Mouse (Mus musculus) urinary bladder, adult 2 months (tissue): Measurements from ENCODE around the gene Mok. TPM values are rescaled to one million over a fixed set of nuclear protein-coding genes. Genes with fewer than 3 reads are reported as not detected.

ENCODE experiments used
- DNase-seq: peaks from one replicate; pipeline ENCODE4 v3.0.0; 2022; ENCODE audit warnings: low spot score
- polyA plus RNA-seq: library from polyadenylated mRNA; depleted of rRNA; stranded (reverse); fragments of >200 nt; gene quantifications from 2 replicates; pipeline ENCODE4 v1.2.3, GENCODE M21; 2012

The Mok gene
- polyA plus RNA-seq, 1 experiment, result 1.2 TPM

DNA sequence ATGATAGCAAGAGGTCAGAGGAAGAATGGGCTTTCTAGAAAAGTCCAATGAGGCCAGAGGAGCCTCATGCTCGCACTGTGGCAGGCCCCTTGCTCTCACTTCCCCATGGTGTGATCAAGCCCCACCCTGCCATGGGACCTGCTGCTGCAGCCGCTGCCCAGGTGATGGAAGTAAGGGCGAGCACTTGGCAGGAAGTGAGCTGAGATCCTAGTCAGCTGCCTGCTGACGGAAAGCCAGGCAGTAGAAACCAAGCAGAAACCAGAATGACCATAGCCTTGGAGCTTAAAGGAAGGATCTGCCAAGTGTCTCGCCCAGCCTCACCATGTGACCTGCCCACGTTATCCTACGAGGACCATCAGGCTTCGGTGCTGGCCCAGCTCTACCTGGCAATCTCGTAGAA lies 27.6 kb downstream of the Mok start:
- no peak for DNase-seq

GRCm38 (mm10) chr12:110808848-110809247 lies 31.9 kb downstream of the Mok start:
- DNase-seq, result no peak

GRCm38 (mm10) chr12:110808430-110808829 lies 32.3 kb downstream of the Mok start:
- DNase-seq, result no peak

GRCm38 (mm10) chr12:110806301-110806970 lies 34.3 kb downstream of the Mok start:
- DNase-seq, result no peak

- no peak for DNase-seq
Observed at GRCm38 (mm10) chr12:110804261-110804660, 36.5 kb downstream of the Mok start.

- DNase-seq, result no peak
Observed at GRCm38 (mm10) chr12:110802674-110803297, 38.0 kb downstream of the Mok start.

DNA sequence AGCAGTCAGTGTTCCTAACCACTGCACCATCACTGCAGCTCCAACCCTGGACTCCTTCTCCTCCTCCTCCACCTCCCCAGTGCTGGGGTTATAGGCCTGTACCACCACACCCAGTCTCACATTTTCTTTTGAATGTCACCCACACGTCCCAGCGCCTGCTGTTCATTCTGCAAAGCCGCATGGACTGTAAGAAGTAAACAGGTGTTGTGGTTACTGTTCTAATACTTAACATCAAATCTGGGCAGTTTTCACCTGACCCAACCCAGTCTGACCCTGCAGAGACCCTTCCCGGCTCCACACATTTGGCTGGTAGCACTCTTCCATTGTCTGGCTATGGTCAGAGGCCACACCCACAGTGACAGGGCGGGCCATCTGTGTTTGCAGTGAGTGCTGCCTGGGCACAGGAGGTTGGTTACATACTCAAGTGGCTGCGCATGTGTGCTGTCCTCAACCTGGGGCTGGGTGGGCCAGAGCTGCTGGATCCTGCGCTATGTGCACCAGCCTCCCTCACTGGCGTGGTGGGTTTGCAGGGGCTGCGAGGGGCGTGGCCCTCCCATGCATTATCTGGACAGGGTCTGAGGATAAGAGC lies 38.8 kb downstream of the Mok start:
- DNase-seq, result no peak

DNA sequence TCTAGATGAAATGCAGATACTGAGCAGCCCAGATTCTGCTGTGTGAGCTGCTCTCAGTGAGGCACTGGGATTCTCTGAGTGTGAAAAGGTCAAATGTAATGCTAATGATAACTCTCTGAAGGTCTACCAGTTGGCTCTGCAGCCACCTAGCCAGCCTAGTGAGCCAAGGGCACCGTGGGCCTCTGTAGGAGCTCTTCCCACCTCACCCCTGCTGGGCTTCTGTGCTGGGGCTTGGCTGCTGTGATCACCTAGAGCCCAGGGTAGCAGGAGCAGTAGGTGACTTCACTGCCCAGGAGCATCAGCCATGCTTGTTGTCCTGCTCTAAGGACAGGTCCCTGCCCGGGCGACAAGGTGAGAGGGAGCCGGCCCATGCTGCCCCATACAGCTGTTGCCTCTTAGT lies 41.5 kb downstream of the Mok start:
- DNase-seq, result no peak

DNA sequence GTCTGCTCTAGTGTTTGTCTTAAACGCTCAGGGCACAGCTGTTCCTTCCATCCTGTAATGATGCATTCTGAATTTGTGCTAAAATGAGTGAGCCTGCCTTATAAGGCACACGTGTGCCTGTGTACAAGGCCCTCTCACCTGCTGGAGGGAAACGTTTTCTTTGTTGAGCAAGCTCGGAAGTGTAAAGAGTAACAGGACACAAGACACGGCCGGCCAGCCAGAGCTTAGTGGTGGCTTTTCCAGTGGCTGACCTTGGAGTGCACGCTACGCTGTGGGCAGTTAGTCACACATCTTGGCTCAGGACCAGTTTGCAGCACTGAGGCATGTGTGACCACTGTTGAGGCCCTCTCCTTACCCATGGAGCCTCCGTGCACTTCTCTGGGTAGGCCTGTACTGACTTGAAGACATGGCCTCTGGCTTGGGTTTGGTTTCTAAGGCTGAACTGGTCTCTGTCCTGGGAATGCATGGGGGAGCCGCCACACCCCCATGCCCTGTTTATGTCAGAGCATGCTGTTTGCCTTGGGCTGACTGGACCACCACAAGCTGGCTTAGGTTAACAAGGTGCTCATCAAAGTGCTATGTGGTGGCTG lies 42.8 kb downstream of the Mok start:
- DNase-seq, result no peak

GRCm38 (mm10) chr12:110797202-110797601 lies 43.5 kb downstream of the Mok start:
- DNase-seq, result no peak

- no peak for DNase-seq
Observed at GRCm38 (mm10) chr12:110796748-110797147, 44.0 kb downstream of the Mok start.

DNA sequence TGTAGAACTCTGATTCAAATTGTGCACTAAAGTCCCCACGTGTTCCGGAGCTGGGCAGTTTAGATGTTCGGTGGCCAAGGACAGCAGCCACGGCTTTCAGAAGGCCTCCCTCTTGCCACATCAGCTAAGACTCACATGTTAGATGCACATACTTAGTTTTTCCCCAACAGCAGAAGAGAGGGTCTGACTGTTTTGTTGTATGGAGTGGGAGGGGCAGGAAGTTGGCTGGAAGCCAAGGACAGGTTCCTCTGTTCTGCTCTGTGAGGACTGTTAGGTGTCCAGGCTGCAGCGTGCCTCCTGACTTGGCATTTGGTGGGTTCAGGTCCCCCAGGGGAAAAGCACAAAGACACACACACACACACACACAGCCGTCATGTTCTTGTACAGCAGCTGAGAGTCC lies 45.7 kb downstream of the Mok start:
- no peak for DNase-seq

- DNase-seq, result no peak
Observed at GRCm38 (mm10) chr12:110791026-110791425, 49.7 kb downstream of the Mok start.

DNA sequence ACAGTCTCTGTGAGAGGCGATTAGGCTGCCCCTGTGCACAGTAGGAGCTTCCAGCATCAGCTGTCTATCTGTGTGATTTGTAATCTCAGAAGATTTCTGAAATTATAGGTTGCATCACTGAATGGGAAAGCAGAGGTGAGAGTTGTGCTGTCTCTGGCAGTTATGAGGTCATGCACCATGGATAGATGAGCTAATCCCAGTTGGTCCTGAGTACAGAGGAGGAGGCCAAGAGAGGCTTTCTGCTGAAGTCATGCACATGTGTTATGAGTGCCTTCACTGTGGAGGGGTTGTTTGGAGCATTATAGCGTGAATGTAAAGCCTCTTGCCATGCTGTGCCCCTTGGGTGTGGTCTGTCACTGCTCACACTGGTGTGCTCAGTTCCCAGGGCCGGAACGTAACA lies 50.2 kb downstream of the Mok start:
- DNase-seq, result no peak

GRCm38 (mm10) chr12:110786243-110786642 lies 54.5 kb downstream of the Mok start:
- no peak for DNase-seq

- no peak for DNase-seq
Observed at GRCm38 (mm10) chr12:110784211-110784610, 56.5 kb downstream of the Mok start.

GRCm38 (mm10) chr12:110782278-110782677 lies 58.5 kb downstream of the Mok start:
- DNase-seq, result no peak

GRCm38 (mm10) chr12:110781181-110781580 lies 59.6 kb downstream of the Mok start:
- no peak for DNase-seq

DNA sequence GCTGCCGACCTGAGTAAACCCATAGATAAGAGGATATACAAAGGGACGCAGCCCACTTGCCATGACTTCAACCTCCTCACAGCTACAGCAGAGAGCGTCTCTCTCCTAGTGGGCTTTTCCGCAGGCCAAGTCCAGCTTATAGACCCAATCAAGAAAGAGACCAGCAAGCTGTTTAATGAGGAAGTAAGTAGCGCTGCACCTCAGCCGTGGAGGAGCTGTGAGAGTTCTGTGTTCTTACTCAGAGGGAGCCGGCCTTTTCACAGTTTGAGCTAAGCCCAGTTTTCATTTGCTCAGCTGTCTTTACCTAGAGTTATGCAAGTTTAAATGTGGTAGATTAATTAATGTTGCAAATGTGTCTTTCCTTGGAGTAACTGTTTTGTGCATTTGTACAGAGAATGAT lies 61.4 kb downstream of the Mok start:
- no peak for DNase-seq

- no peak for DNase-seq
Observed at GRCm38 (mm10) chr12:110777853-110778252, 62.9 kb downstream of the Mok start.

GRCm38 (mm10) chr12:110775628-110776426 lies 64.9 kb downstream of the Mok start:
- no peak for DNase-seq

GRCm38 (mm10) chr12:110771961-110772360 lies 68.8 kb downstream of the Mok start:
- DNase-seq, result no peak
